Mouse (Mus musculus): ENCODE measurements around the gene Rgs6. TPM values are rescaled to one million over a fixed set of nuclear protein-coding genes. Genes with fewer than 3 reads are reported as not detected.

Gene Rgs6
- polyA plus RNA-seq, 1 experiment from 2014 or later, result 14.3 TPM

DNA sequence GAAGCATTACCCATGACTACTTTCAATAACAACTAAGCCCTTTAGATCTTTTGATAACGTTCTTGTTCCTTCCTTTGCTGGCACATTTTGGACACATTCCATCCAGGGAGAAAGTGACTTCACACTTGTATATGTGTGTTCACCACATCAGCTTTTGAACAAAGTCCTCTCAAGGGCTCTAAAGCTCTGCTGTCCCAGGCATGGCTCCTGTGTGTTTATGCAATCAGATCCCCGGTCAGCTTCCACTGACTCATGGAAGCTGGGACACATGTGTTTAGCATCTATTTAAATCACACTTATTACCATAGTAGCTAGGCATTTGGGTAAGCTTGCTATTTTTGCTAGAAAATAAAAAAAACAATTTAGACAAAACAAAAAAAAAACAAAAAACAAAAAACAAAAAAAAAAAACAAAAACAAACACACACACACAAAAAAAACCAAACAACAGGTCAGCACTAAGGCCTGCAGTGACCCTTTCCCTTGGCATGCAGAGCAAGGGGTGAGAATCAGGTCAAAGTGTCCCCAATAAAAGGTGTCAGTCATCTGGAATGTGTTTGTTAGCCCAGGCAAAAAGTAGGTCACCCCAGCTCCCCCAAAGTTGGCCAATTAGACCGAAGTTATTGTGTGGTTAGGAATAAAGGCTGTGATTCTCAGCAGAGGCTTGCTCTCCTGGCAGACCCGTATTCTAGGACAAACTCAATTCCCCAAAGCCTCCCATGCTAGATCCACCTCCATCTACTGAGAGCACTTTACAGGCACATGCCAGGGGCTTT, 267.4 kb downstream of the Rgs6 start:
- no peaks in the 10 kb centered on the region for H3K36me3 ChIP-seq (ENCODE audit: control insufficient read depth, insufficient read depth, low read length)
- H3K27me3 ChIP-seq (ENCODE audit: control insufficient read depth, insufficient read depth, low read length), result no peaks in the 10 kb centered on the region
- ATAC-seq (replicated peaks; ENCODE audit: insufficient number of reproducible peaks, low FRiP score, low TSS enrichment), result no peak
- H3K4me3 ChIP-seq (ENCODE audit: low read depth, low read length), result no peak overlapping the region
- no peaks in the 10 kb centered on the region for H3K9me3 ChIP-seq (replicated peaks; ENCODE audit: control insufficient read depth, low read length)
- H3K27ac ChIP-seq (ENCODE audit: low read depth, low read length), result no peak overlapping the region
- H3K4me1 ChIP-seq (ENCODE audit: control insufficient read depth, insufficient read depth, low read length), result no peaks in the 10 kb centered on the region
- 69% methylated on average over 4 of the region's 4 CpGs for WGBS (ENCODE audit: insufficient replicate concordance)
- H3K9ac ChIP-seq (ENCODE audit: low read depth, low read length), result no peak overlapping the region
- H3K4me2 ChIP-seq, result no peak overlapping the region

DNA sequence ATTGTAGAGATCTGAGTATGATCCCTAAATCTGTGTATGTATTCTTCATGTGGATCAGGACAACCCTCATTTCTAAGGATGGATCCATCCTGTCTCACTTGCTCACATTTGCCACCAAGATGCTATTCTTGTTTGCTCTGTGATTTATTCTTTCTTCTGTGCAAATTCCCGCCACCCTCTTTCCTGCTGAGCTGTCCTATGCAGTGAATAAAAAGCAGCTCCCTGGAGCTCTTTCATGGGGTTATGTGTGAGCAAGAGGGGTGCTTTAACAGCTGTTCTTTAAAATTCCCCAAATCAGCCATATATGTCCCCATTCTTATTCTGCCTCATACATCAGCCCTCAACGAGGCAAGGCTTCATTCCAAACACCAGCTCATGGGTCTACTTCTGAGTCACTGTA, 277.6 kb downstream of the Rgs6 start:
- H3K4me1 ChIP-seq (ENCODE audit: control insufficient read depth, insufficient read depth, low read length), result no peaks in the 10 kb centered on the region
- 65% methylated on average over 2 of the region's 2 CpGs for WGBS (ENCODE audit: insufficient replicate concordance)
- no peak for ATAC-seq (replicated peaks; ENCODE audit: insufficient number of reproducible peaks, low FRiP score, low TSS enrichment)
- H3K36me3 ChIP-seq (ENCODE audit: control insufficient read depth, insufficient read depth, low read length), result no peaks in the 10 kb centered on the region
- no peak overlapping the region for H3K27ac ChIP-seq (ENCODE audit: low read depth, low read length)
- no peaks in the 10 kb centered on the region for H3K27me3 ChIP-seq (ENCODE audit: control insufficient read depth, insufficient read depth, low read length)
- no peak overlapping the region for H3K4me2 ChIP-seq
- H3K4me3 ChIP-seq (ENCODE audit: low read depth, low read length), result no peak overlapping the region
- H3K9me3 ChIP-seq (replicated peaks; ENCODE audit: control insufficient read depth, low read length), result no peaks in the 10 kb centered on the region
- H3K9ac ChIP-seq (ENCODE audit: low read depth, low read length), result no peak overlapping the region

DNA sequence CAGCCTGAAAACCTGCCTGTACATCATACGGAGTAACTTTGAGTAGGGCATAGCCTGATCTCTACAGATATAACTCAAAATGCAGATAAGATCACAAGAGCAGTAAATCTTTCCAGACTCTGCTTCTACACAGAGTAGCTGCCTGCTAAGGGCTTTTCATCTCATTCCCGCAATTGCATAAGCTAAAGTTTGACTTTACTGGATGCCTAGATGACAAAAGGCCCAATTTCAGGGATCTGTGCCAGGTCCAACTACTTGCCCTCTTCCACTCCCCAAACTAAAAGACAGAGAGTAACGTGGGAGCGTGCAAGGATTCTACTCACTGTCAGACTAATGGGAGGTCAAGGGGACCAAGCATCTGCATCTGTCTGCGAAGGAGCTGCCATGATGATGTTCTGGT, 292.6 kb downstream of the Rgs6 start:
- H3K36me3 ChIP-seq (ENCODE audit: control insufficient read depth, insufficient read depth, low read length), result no peaks in the 10 kb centered on the region
- H3K4me2 ChIP-seq, result no peak overlapping the region
- H3K27me3 ChIP-seq (ENCODE audit: control insufficient read depth, insufficient read depth, low read length), result no peaks in the 10 kb centered on the region
- H3K9me3 ChIP-seq (replicated peaks; ENCODE audit: control insufficient read depth, low read length), result no peaks in the 10 kb centered on the region
- H3K9ac ChIP-seq (ENCODE audit: low read depth, low read length), result no peak overlapping the region
- WGBS (ENCODE audit: insufficient replicate concordance), result 82% methylated on average over 5 of the region's 5 CpGs
- no peak overlapping the region for H3K4me3 ChIP-seq (ENCODE audit: low read depth, low read length)
- no peak overlapping the region for H3K27ac ChIP-seq (ENCODE audit: low read depth, low read length)
- no peak for ATAC-seq (replicated peaks; ENCODE audit: insufficient number of reproducible peaks, low FRiP score, low TSS enrichment)
- H3K4me1 ChIP-seq (ENCODE audit: control insufficient read depth, insufficient read depth, low read length), result no peaks in the 10 kb centered on the region

DNA sequence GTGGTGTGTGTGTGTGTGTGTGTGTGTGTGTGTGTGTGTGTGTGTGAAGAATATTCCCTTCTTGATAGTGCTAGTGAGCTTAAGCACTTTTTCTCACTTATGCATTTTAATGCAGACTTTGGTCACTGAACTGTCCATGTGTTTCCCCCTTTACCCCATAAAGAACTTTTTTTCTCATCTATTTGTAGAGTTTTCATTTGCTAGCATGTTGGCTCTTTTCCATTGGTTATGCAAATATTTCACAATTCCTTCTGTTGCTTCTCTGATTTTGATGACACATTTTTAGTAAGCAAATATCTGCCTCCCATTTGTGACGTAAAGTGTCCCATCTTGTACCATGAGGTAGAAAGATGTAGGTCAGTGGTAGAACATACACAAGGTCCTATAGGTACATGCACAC, 295.0 kb downstream of the Rgs6 start:
- Histone ChIP-seq H3K4me1 (ENCODE audit: control insufficient read depth, insufficient read depth, low read length) (no peaks in the 10 kb centered on the region), H3K9me3 (replicated peaks; ENCODE audit: control insufficient read depth, low read length) (no peaks in the 10 kb centered on the region), H3K36me3 (ENCODE audit: control insufficient read depth, insufficient read depth, low read length) (no peaks in the 10 kb centered on the region), H3K27me3 (ENCODE audit: control insufficient read depth, insufficient read depth, low read length) (no peaks in the 10 kb centered on the region), H3K9ac (ENCODE audit: low read depth, low read length) (no peak overlapping the region), H3K4me2 (no peak overlapping the region), H3K4me3 (ENCODE audit: low read depth, low read length) (no peak overlapping the region), H3K27ac (ENCODE audit: low read depth, low read length) (no peak overlapping the region)
- 80% methylated on average over 1 of the region's 1 CpGs for WGBS (ENCODE audit: insufficient replicate concordance)
- ATAC-seq (replicated peaks; ENCODE audit: insufficient number of reproducible peaks, low FRiP score, low TSS enrichment), result no peak

DNA sequence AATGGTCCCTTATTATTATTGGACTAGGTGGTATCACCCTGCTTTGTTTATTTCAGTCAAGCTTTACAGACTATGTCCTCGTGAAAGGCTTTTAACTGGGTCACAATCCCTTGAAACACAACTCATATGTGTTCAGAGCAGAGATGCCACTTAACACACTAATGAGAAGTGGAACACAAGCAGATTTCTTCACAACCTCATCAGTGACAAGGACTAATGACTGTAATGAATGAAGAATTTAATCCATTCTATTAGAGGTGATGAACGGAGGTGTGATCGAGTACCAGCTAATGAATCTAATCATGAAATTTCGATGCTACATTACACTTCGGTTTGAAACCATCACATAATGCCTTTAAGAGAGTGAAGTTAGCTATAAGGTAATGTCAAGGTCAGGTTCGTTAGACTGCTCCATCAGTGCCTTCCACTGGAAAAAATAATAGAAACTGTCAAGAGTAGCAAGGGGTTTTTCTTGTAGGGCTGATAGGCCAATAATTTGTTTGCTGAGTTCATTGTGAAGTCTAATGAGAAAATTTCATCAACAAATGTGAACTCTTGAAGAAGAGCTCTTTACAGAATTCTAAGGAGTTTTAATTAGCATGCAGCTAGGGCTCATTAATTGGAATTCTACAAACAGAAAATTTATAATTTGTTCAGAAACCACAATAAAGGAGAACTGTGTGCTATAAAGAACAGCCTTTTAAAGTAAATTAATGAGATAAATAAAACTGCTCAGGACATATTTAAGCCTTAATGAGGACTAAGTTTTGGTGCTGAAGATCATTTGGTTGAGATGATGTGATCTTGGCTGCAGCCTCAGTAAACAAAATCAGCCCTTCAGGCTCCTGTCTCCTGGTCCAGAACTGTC, 307.1 kb downstream of the Rgs6 start:
- Histone ChIP-seq H3K4me2 (no peak overlapping the region), H3K36me3 (ENCODE audit: control insufficient read depth, insufficient read depth, low read length) (no peaks in the 10 kb centered on the region), H3K27me3 (ENCODE audit: control insufficient read depth, insufficient read depth, low read length) (no peaks in the 10 kb centered on the region), H3K9ac (ENCODE audit: low read depth, low read length) (no peak overlapping the region), H3K9me3 (replicated peaks; ENCODE audit: control insufficient read depth, low read length) (no peaks in the 10 kb centered on the region), H3K4me3 (ENCODE audit: low read depth, low read length) (no peak overlapping the region), H3K4me1 (ENCODE audit: control insufficient read depth, insufficient read depth, low read length) (no peaks in the 10 kb centered on the region), H3K27ac (ENCODE audit: low read depth, low read length) (no peak overlapping the region)
- ATAC-seq (replicated peaks; ENCODE audit: insufficient number of reproducible peaks, low FRiP score, low TSS enrichment), result no peak
- WGBS (ENCODE audit: insufficient replicate concordance), result 88% methylated on average over 6 of the region's 6 CpGs

DNA sequence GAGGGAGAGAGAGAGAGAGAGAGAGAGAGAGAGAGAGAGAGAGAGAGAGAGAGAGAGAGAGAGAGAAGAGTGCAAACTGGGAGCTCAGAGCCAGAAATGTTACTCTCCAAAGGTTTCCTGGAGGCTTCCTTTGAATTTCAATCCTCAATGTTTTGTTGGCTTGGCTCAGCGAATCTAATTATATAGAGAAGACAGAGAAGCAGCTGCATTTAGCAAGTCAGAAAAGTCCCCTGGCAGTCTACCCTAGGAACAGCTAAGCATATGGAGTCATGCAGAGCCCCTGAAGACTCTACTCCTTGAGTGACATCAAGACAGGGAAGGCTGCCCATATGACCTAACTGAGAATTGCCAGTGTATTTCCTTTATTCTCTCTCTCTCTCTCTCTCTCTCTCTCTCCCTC, 317.7 kb downstream of the Rgs6 start:
- Histone ChIP-seq H3K36me3 (ENCODE audit: control insufficient read depth, insufficient read depth, low read length) (no peaks in the 10 kb centered on the region), H3K4me1 (ENCODE audit: control insufficient read depth, insufficient read depth, low read length) (no peaks in the 10 kb centered on the region), H3K9me3 (replicated peaks; ENCODE audit: control insufficient read depth, low read length) (0 out of 2 replicates have a peak, but pooled peaks cover 2% of the 10 kb centered on the region), H3K9ac (ENCODE audit: low read depth, low read length) (no peak overlapping the region), H3K27ac (ENCODE audit: low read depth, low read length) (no peak overlapping the region), H3K4me2 (no peak overlapping the region), H3K4me3 (ENCODE audit: low read depth, low read length) (no peak overlapping the region), H3K27me3 (ENCODE audit: control insufficient read depth, insufficient read depth, low read length) (no peaks in the 10 kb centered on the region)
- WGBS (ENCODE audit: insufficient replicate concordance), result 63% methylated on average over 1 of the region's 1 CpGs
- ATAC-seq (replicated peaks; ENCODE audit: insufficient number of reproducible peaks, low FRiP score, low TSS enrichment), result no peak

DNA sequence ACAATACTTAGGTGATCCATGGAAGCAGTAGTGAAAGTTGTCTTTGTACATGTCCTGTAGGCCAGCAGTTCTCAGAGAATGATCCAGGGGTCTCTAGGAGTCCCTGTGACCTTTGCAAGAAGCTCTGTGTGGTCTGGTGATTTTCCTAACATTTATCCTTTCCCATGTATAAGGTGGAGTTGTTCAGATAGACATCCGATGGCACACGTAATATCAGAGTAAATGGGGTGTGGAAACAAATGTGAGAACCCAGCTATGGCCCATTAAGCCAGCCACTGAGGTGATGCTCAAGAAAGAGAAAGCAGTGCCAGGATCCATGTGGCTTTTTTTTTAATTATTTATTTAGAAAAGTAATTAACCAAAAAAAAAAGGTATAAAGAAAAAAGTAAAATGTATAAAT, 322.8 kb downstream of the Rgs6 start:
- 89% methylated on average over 2 of the region's 2 CpGs for WGBS (ENCODE audit: insufficient replicate concordance)

DNA sequence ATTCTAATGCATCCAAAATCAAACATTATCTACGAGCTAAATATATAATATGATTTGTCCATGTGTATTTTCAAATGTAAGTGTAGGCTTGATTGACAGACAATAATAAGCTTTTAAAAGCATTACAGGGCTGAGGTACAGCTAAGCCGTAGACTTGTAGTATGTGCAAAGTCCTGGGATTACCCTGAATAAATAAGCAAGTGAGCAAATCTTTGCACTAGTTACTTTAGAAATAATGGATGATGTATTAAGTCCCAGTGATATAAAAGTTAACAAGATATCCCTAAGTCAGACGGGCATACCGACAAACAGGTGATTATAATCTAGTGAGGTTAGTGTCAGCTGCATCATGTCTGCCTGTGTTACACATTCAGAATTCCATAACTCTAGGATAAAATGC, 326.0 kb downstream of the Rgs6 start:
- no peak overlapping the region for H3K4me3 ChIP-seq (ENCODE audit: low read depth, low read length)
- H3K27me3 ChIP-seq (ENCODE audit: control insufficient read depth, insufficient read depth, low read length), result no peaks in the 10 kb centered on the region
- no peak for ATAC-seq (replicated peaks; ENCODE audit: insufficient number of reproducible peaks, low FRiP score, low TSS enrichment)
- no peaks in the 10 kb centered on the region for H3K4me1 ChIP-seq (ENCODE audit: control insufficient read depth, insufficient read depth, low read length)
- no peaks in the 10 kb centered on the region for H3K36me3 ChIP-seq (ENCODE audit: control insufficient read depth, insufficient read depth, low read length)
- H3K9ac ChIP-seq (ENCODE audit: low read depth, low read length), result no peak overlapping the region
- H3K9me3 ChIP-seq (replicated peaks; ENCODE audit: control insufficient read depth, low read length), result no peaks in the 10 kb centered on the region
- no peak overlapping the region for H3K27ac ChIP-seq (ENCODE audit: low read depth, low read length)
- 69% methylated on average over 4 of the region's 4 CpGs for WGBS (ENCODE audit: insufficient replicate concordance)
- H3K4me2 ChIP-seq, result no peak overlapping the region

More for the DNA sequence above, 322.8 kb downstream of the Rgs6 start:
- H3K9me3 ChIP-seq (replicated peaks; ENCODE audit: control insufficient read depth, low read length), result no peaks in the 10 kb centered on the region
- H3K4me3 ChIP-seq (ENCODE audit: low read depth, low read length), result no peak overlapping the region
- no peaks in the 10 kb centered on the region for H3K36me3 ChIP-seq (ENCODE audit: control insufficient read depth, insufficient read depth, low read length)
- no peak overlapping the region for H3K9ac ChIP-seq (ENCODE audit: low read depth, low read length)
- ATAC-seq (replicated peaks; ENCODE audit: insufficient number of reproducible peaks, low FRiP score, low TSS enrichment), result no peak
- no peak overlapping the region for H3K4me2 ChIP-seq
- no peaks in the 10 kb centered on the region for H3K27me3 ChIP-seq (ENCODE audit: control insufficient read depth, insufficient read depth, low read length)
- no peak overlapping the region for H3K27ac ChIP-seq (ENCODE audit: low read depth, low read length)
- no peaks in the 10 kb centered on the region for H3K4me1 ChIP-seq (ENCODE audit: control insufficient read depth, insufficient read depth, low read length)
